Mouse (Mus musculus) thymus, adult 2 months (tissue): ENCODE results near the gene Mapk11.

Source experiments
- CTCF ChIP-seq: fragments of 200-500 bp; IDR thresholded peaks from 2 replicates; pipeline ENCODE4 v1.5.1; 2012; ENCODE audit warnings: mild to moderate bottlenecking, control low read depth, low read length, moderate library complexity, borderline replicate concordance; ENCODE audit not compliant: control insufficient read depth, poor library complexity, insufficient read depth; ENCODE audit errors: extremely low read depth
- POLR2A ChIP-seq: fragments of 200-500 bp; IDR thresholded peaks from 2 replicates; pipeline ENCODE4 v1.6.1; 2012; ENCODE audit warnings: mild to moderate bottlenecking, low read length, control low read depth, moderate library complexity; ENCODE audit not compliant: control insufficient read depth, poor library complexity, insufficient read depth; ENCODE audit errors: extremely low read depth

DNA sequence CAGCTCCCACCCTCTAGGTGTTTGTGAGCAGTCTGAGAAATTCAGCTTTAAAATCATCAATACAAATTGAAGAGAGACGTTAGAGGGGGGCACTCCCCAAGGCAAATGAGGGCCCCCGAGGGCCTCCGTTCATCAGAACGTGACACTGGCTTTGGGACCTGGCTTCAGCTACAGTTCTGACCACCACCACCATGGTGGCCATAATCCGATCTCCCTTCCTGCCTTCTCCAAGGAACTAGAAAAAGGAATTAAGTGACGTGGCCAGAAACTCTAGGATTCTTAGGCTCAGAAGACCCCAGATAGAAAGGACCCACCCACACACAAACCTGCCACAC lies 30.2 kb upstream of the Mapk11 start:
- TF ChIP-seq POLR2A (no peak), CTCF (no peak)
